Mouse (Mus musculus) urinary bladder, adult 2 months (tissue): ENCODE results near the gene Dtx4. TPM values are rescaled to one million over a fixed set of nuclear protein-coding genes. Genes with fewer than 3 reads are reported as not detected.

ENCODE experiments used
- DNase-seq: peaks from one replicate; pipeline ENCODE4 v3.0.0; 2022; ENCODE audit warnings: low spot score
- polyA plus RNA-seq: library from polyadenylated mRNA; depleted of rRNA; stranded (reverse); fragments of >200 nt; gene quantifications from 2 replicates; pipeline ENCODE4 v1.2.3, GENCODE M21; 2012; rRNA removed

Gene Dtx4
- polyA plus RNA-seq, 1 experiment, result 12.6 TPM

- DNase-seq, result no peak
Observed at GRCm38 (mm10) chr19:12417361-12417760, 83.9 kb downstream of the Dtx4 start, which contains the start of gene Olfr1441. TSS of gene Olfr1441 (plus strand) at chr19:12417433.

Other genes starting within 250 kb of the Dtx4 start
- gene Olfr235, start 240.4 kb downstream of the Dtx4 start, polyA plus RNA-seq, result not detected in 2 replicates
- gene Olfr1434, start 221.6 kb downstream of the Dtx4 start, polyA plus RNA-seq, result not detected in 2 replicates
- not detected in 2 replicates for gene Olfr1436, start 202.3 kb downstream of the Dtx4 start, polyA plus RNA-seq
- not detected in 2 replicates for gene Olfr1437, start 176.4 kb downstream of the Dtx4 start, polyA plus RNA-seq
- gene Olfr1438-ps1, start 165.5 kb downstream of the Dtx4 start, polyA plus RNA-seq, result not detected in 2 replicates
- not detected in 2 replicates for gene Olfr1440, start 114.2 kb downstream of the Dtx4 start, polyA plus RNA-seq
- not detected in 2 replicates for gene Olfr1441, start 84.0 kb downstream of the Dtx4 start, polyA plus RNA-seq
- gene Pfpl, start 73.5 kb downstream of the Dtx4 start, polyA plus RNA-seq, result not detected in 2 replicates
- 11.6 and 15.2 TPM in 2 replicates for gene Mpeg1, start 40.7 kb downstream of the Dtx4 start, polyA plus RNA-seq
- gene Fam111a, start 44.3 kb upstream of the Dtx4 start, polyA plus RNA-seq, result 5.8 and 6.2 TPM in 2 replicates
- gene Gm4952, start 98.5 kb upstream of the Dtx4 start, polyA plus RNA-seq, result not detected in 2 replicates
- 0.14 and 0.15 TPM in 2 replicates for gene Glyat, start 131.9 kb upstream of the Dtx4 start, polyA plus RNA-seq
- gene Olfr1442, start 169.0 kb upstream of the Dtx4 start, polyA plus RNA-seq, result not detected in 2 replicates
- not detected in 2 replicates for gene Olfr1443, start 176.7 kb upstream of the Dtx4 start, polyA plus RNA-seq
- not detected in 2 replicates for gene Keg1, start 194.3 kb upstream of the Dtx4 start, polyA plus RNA-seq